Mouse (Mus musculus): ENCODE results near the gene B3gnt8.
A peak's percentile ranks its signal among the peaks of the same experiment; 100 is the strongest.

Gene B3gnt8

GRCm38 (mm10) chr7:25657785-25658184 is 31.3 kb downstream of the B3gnt8 start:
- DNase-seq (ENCODE audit: low read depth, low spot score), result no peak

- peak; percentile 99 for DNase-seq (ENCODE audit: low read depth, low spot score)
Measured at GRCm38 (mm10) chr7:25658657-25659472, 32.4 kb downstream of the B3gnt8 start, which contains the start of the genes Bckdha and Exosc5. Gene Bckdha (minus strand): TSS chr7:25658981. Gene Exosc5 (plus strand): TSS chr7:25659164.

- DNase-seq (ENCODE audit: low read depth, low spot score), result no peak
Measured at GRCm38 (mm10) chr7:25666381-25666780, 39.9 kb downstream of the B3gnt8 start.

GRCm38 (mm10) chr7:25669158-25669557 is 42.7 kb downstream of the B3gnt8 start:
- no peak for DNase-seq (ENCODE audit: low read depth, low spot score)

GRCm38 (mm10) chr7:25669631-25670030 is 43.2 kb downstream of the B3gnt8 start:
- no peak for DNase-seq (ENCODE audit: low read depth, low spot score)

GRCm38 (mm10) chr7:25670096-25670495 is 43.6 kb downstream of the B3gnt8 start:
- no peak for DNase-seq (ENCODE audit: low read depth, low spot score)

- no peak for DNase-seq (ENCODE audit: low read depth, low spot score)
Measured at GRCm38 (mm10) chr7:25671686-25672085, 45.2 kb downstream of the B3gnt8 start.

- no peak for DNase-seq (ENCODE audit: low read depth, low spot score)
Measured at GRCm38 (mm10) chr7:25672442-25672841, 46.0 kb downstream of the B3gnt8 start.

GRCm38 (mm10) chr7:25674297-25674696 is 47.8 kb downstream of the B3gnt8 start:
- no peak for DNase-seq (ENCODE audit: low read depth, low spot score)

GRCm38 (mm10) chr7:25674719-25675300 is 48.4 kb downstream of the B3gnt8 start, which contains the start of gene Tmem91:
Gene Tmem91 (minus strand): TSS chr7:25675166.
- DNase-seq (ENCODE audit: low read depth, low spot score), result no peak

- no peak for DNase-seq (ENCODE audit: low read depth, low spot score)
Measured at GRCm38 (mm10) chr7:25675405-25675804, 49.0 kb downstream of the B3gnt8 start.

GRCm38 (mm10) chr7:25676085-25676781 is 49.8 kb downstream of the B3gnt8 start:
- DNase-seq (ENCODE audit: low read depth, low spot score), result no peak

GRCm38 (mm10) chr7:25677013-25677412 is 50.6 kb downstream of the B3gnt8 start:
- DNase-seq (ENCODE audit: low read depth, low spot score), result no peak

- no peak for DNase-seq (ENCODE audit: low read depth, low spot score)
Measured at GRCm38 (mm10) chr7:25679971-25680370, 53.5 kb downstream of the B3gnt8 start.

GRCm38 (mm10) chr7:25680514-25681258 is 54.2 kb downstream of the B3gnt8 start, which contains the start of gene B9d2:
Gene B9d2 (plus strand): TSS chr7:25680780.
- DNase-seq (ENCODE audit: low read depth, low spot score), result peak; percentile 98

- DNase-seq (ENCODE audit: low read depth, low spot score), result peak; percentile 75
Measured at GRCm38 (mm10) chr7:25681341-25682231, 55.1 kb downstream of the B3gnt8 start.

- peak; percentile 80 for DNase-seq (ENCODE audit: low read depth, low spot score)
Measured at GRCm38 (mm10) chr7:25683474-25684180, 57.2 kb downstream of the B3gnt8 start.

- no peak for DNase-seq (ENCODE audit: low read depth, low spot score)
Measured at GRCm38 (mm10) chr7:25684659-25685058, 58.2 kb downstream of the B3gnt8 start.

All from CD4-positive helper T cell, adult 2 months (primary cell).